Mouse (Mus musculus) right cerebral cortex, postnatal 4 days (tissue): Measurements from ENCODE around the gene Rab11fip2.

Source experiments
- DNase-seq: peaks from one replicate; pipeline ENCODE4 v3.0.0-alpha.2; 2022

The Rab11fip2 gene

DNA sequence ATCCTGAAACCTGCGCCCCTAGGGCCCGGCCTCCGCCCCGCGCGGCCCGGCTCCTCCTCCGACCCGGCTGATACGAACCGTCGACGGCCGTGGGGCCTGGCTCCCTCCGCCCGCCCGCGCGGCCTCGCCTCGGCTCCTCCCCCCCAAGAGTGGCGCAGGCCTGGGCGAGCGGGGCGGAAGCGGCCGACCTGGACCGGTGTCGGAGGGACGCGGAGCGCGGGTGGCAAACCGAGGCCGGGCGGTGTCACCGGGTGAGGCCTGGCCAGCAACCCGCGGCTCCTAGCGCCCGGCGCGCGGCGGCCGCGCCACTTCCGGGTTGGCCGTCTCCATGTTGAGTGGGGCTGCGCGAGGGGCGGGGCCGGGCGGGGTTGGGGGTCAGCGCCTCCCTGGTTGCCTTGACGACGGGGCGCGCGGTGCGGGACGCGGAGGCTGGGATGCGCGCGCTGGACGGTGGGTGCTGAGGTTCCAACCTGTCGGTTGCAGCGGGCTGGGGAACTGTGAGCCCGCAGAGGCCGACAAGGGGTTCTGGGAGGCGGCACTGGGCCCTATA is at the start of gene Rab11fip2:
TSS of gene Rab11fip2 (minus strand) at position 333 of the 550 bp plus-strand sequence.
- peak; percentile 87 for DNase-seq

- no peak for DNase-seq
These were observed 38.1 kb upstream of the Rab11fip2 start for GRCm38 (mm10) chr19:59981588-59981987.

- DNase-seq, result no peak
These were observed 11.5 kb upstream of the Rab11fip2 start for GRCm38 (mm10) chr19:59954936-59955335.

DNA sequence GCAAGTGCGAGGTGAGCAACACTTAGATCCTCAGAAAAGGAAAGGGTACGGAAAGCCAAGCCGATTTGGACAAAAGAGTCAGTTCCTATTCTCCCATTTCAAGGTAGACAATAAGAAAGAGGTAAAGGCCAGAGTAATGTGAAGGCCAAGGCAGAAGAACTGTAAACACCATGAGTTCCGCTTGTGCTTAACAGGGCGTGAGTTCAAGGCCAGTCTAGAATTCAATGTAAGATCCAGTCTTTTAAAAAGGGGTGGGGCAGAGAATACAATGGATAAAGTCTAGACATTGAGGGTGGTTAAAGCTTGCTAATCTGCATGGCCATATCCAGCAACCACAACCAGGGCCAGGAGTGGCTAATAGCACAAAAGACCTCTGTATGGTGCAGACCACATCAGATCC is 6.3 kb upstream of the Rab11fip2 start:
- no peak for DNase-seq

DNA sequence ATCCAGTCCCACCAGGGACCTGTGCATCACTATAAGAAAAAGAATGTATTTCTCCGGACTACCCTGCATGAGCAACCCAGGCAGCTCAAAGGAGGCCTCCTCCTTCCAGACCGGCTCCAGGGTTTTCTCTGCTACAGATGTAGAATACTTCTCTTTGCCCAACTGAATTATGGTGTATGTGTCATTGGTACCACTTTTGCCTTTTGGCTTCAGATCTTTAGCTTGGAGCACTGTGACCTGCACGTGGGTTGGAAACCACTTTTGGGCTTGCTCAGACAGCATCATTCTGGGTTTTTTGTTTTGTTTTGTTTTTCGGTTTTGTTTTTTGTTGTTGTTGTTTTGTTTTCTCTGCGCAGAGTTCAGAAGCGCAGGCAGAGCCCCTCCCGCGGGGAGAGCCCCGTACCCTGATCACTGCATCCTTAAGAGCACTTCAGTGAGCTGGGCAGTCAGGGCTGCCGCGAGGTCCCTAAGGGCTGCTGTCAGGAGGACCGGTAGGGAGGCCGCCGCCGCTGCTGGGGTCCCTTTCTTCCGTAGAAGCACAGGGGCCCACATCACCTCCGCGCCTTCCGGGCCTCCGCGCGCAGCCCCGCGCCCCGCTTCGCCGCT is 635 bp downstream of the Rab11fip2 start:
- DNase-seq, result peak; percentile 5

DNA sequence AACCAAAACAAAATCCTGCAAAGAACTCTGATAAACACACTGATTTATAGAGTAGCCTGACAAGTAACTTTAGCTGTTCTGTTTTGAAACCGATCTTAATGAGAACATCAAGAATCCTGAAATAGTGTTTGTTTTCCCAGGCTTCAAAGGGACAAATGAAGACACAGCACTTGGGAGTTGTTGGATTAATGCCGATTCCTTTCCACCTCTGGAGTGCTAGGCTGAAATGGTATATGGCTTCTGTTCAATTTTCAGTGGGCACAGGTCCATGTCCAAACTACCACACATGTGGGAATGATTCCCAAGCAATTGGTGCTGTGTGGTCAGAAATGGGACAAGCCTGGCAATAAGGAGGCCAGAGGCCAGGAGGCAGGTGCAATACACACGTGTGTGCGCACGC is 3.7 kb downstream of the Rab11fip2 start:
- DNase-seq, result no peak

DNA sequence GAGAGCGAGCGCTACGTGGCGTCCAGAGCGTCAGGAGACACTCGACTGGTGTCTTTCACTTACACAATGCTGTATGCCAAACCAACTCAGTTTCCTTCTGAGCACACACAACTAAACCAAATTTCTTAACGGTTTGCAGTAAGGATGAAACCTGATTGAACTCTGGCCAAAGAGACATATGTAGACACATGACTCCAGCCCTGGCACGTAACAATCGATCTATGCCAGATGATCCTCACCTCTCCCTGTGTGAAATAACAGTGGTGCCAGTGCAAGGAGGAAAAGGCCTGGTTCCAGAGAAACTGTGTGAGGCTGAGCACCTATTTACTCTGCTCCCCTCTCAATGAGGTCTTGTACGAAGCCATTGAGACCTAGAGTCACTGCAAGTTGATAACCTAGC is 11.4 kb downstream of the Rab11fip2 start:
- DNase-seq, result no peak

DNA sequence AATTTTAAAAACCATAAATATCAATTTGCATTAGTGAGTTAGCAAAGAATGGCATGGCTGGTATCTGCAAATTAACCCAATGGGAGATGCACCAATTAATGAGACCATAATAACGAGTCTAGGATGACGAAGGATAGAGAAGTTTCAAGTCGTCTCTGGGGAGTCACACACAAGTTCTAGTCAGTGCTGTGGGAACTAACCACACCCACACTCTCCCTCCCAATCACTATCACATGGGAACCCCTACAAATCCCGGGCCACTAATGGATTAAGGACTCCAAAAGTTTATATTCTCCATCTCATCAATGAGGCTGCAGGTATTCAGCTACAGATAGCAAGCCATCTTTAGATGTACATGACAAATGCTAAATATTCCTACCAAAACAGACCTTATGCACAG is 14.8 kb downstream of the Rab11fip2 start:
- DNase-seq, result no peak

DNA sequence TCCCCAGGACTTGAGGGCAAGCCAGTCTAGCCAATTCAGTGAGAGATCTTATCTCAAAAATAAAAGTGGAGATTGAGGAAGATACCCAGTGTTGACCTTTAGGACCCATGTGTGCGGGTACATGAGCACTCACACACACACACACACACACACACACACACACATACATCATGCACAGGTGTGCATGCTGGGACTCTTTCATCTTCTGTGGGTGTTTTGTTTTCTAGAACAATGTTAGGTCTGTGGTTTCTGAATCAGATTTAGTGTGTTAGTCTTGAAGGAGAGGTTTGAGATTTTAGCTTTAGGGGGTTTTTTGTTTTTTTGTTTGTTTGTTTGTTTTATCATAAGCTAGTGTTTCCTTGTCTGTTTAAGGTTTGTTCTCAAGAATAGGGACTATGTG is 17.3 kb downstream of the Rab11fip2 start:
- no peak for DNase-seq

GRCm38 (mm10) chr19:59920846-59921245 is 22.6 kb downstream of the Rab11fip2 start:
- no peak for DNase-seq

DNA sequence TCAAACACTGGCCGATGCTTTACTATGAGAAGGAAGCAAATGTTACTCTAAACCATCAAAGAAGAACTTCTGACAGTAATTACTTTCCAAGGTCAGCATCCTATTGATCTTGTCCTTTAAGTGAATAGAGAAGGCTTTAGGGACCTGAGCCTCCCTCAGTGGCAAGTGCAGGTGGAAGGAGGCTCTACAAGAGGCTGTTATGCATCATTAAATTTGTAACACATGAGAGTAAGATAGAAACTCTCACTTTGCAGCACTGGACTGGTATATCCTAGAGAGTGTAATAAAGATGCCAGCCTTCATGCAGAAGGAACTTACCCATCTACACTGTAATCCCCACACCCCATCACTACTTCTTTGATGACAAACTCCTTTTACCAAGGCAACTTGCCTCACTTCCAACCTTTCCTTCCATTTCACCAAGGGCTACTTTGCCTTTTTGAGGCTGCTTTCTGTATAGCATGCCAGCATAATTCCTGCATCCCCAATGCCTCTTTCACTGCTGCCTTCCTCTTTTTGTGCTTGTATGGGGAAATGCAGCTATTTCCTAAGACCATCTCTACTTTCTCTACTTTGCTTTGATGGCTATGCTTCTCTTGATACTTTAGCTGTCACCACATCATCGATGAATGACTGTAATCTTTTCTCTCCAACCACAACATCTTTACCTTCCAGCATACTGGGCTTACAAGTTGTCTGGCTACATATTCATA is 25.4 kb downstream of the Rab11fip2 start:
- no peak for DNase-seq

- DNase-seq, result no peak
These were observed 31.9 kb downstream of the Rab11fip2 start for GRCm38 (mm10) chr19:59911554-59911953.

GRCm38 (mm10) chr19:59905296-59906081 is 38.0 kb downstream of the Rab11fip2 start:
- no peak for DNase-seq

GRCm38 (mm10) chr19:59899965-59900364 is 43.5 kb downstream of the Rab11fip2 start:
- DNase-seq, result no peak

DNA sequence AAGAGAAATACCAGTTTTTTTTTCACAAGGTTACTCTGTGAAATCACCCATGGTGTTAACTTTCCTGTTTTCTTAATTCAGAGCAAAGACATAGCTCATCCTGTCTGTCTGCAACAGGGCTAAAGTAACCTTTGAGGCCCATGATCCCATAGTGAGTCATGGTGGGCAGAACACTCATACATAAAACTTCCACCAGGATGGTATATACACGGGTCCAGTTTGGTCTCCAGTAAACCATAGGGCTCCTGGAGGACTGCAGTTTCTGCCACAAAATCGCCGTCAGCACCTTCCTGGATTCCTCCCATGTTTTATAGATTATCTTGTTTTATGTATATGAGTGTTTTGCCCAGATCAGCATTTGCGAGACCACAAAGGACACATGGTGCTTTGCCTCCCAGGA is 45.2 kb downstream of the Rab11fip2 start:
- DNase-seq, result no peak

DNA sequence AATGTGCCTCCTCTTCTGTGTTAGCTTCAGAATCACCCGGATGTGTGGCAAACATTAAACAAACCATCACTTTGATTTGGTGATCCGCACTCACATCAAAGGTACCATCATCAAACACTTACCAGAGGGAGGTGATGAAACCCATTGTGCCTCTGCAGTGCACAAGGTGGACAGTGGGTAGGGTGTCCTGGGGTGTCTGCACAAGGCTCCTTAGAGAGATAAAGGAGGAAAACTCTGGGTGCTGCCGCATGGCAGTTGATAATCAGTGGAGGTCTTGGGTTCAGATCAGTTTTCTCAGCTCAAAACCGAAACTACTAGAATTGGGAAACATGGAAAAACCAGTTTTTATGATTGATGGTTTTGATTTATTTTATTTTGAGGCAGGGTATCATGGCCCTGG is 54.1 kb downstream of the Rab11fip2 start:
- DNase-seq, result no peak

DNA sequence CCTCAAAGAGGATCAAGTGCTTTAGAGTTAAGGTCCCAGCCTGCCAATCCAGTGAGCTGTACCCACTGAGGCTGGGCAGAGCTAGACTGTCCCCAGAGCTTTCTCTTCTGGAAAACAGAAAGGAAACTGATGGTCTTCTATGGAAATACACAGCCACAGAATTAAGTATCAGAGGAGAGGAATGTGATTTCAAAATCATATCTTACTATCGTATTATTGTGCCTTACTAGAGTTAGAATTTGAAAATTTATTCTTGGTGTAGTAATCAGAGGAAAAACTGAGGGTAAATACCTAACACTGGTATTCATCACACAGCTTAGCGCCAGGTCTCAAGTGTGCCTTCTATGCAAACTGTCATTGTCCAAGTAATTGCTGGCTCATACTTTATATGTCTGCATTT is 54.6 kb downstream of the Rab11fip2 start:
- DNase-seq, result no peak

DNA sequence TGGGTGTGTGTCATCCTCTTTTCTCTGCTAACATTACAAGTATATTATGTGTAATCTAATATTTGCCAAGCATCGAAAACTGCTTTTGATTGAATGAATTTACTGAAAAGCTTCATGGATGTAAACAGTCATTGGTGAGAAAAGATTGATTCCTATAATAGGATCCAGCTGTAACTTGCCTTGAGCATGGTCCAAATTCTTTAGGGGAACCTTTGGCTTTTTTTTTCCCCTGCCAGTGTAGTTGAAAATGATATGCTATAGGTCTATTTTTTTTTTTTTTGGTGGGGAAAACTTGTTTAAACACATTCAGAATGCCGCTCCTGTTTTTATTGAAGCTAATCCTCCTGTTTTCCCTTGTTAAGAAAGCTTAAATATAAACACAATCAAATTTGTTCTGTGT is 55.6 kb downstream of the Rab11fip2 start:
- DNase-seq, result no peak

DNA sequence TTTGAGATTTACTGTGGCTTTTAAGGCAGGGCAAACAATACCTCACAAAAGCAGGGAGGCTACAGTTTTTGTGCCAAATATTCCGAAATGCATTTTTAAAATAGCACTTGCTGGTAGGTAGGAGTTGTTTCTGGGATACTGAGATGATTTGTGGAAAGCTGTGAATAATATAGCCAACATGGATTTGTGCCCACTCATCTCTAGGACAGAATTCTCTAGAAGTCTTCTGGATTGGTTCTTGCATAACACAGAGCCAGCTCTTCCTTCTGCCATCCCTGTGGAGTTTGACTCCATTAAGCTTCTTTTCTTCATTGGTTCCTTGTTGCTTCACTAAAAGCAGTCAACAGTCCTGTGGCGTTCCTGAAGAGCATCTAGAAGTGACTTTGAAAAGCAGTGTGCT is 58.2 kb downstream of the Rab11fip2 start:
- no peak for DNase-seq

GRCm38 (mm10) chr19:59877238-59877637 is 66.2 kb downstream of the Rab11fip2 start:
- DNase-seq, result no peak

GRCm38 (mm10) chr19:59866666-59867065 is 76.8 kb downstream of the Rab11fip2 start:
- no peak for DNase-seq

- no peak for DNase-seq
These were observed 81.0 kb downstream of the Rab11fip2 start for GRCm38 (mm10) chr19:59862423-59862822.

DNA sequence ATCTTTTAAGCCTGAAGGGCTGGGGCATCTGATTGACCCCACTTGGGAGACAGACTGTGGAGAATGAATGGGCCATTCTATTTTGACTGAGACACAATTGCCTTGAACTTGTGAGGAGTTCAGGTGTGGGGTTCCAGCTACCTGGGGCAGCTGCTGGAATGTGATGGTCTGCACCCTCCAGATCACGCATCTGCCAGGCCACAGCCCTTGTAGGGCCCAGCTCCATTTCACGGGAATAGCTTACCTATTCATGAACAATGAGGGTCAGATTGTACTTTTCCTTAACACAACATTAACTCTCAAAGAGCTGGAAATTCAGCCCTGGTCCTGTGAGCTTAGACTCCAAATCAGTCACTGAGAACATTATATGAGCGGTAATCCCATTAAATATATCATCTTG is 82.7 kb downstream of the Rab11fip2 start:
- no peak for DNase-seq

DNA sequence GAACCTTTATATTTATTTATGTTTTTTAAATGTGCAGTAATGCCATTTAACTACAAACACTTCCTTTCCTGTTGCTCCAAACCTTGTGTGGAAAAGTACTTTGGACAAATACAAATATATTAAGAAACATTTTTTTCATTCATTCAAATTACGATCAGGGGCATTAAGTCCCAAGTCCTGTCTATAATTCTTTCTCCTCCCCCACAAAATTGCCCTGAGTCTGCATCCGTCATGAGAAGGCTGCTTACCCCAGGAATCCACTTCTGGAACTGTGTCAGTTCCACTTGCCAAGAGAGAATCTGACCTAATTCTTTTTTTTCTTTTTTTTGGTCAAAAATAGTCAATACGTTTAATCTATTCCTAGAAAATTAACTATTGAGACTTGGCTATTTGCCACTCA is 90.4 kb downstream of the Rab11fip2 start:
- no peak for DNase-seq
